Mouse (Mus musculus): ENCODE measurements at regions not wholly inside any gene's neighbourhood (a gene's known extent, or its start where the extent isn't known, plus 50 kb on each side); places are given as distances from the start of the nearest gene placed in this dataset.
A peak's percentile ranks its signal among the peaks of the same experiment; 100 is the strongest.

- DNase-seq (ENCODE audit: extremely low read depth, insufficient read length, low spot score) = no peak
Observed at GRCm38 (mm10) chr17:62417584-62417983, 463.5 kb downstream of the Efna5 start.

GRCm38 (mm10) chr17:62415152-62415551 is 466.0 kb downstream of the Efna5 start:
- DNase-seq (ENCODE audit: extremely low read depth, insufficient read length, low spot score) = peak; percentile 63

GRCm38 (mm10) chr17:62412666-62413180 is 468.4 kb downstream of the Efna5 start:
- no peak for DNase-seq (ENCODE audit: extremely low read depth, insufficient read length, low spot score)

DNA sequence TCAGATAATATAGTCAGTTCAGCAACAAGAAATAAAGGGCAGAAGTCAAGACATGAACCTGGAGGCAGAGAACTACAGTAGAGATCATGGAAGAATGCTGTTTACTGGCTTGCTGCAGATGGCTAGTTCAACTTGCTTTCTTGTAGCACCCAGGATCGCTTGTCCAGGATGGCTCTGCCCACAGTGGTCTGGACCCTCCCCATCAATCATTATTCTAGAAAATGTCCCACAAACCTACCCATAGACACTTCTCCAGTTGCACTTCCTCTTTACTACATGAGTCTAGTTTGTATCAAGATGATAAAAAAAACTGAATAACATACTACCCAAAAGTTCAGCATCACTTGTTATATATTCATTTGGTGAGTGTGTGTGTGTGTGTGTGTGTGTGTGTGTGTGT is 477.4 kb downstream of the Efna5 start:
- DNase-seq (ENCODE audit: extremely low read depth, insufficient read length, low spot score) = no peak

DNA sequence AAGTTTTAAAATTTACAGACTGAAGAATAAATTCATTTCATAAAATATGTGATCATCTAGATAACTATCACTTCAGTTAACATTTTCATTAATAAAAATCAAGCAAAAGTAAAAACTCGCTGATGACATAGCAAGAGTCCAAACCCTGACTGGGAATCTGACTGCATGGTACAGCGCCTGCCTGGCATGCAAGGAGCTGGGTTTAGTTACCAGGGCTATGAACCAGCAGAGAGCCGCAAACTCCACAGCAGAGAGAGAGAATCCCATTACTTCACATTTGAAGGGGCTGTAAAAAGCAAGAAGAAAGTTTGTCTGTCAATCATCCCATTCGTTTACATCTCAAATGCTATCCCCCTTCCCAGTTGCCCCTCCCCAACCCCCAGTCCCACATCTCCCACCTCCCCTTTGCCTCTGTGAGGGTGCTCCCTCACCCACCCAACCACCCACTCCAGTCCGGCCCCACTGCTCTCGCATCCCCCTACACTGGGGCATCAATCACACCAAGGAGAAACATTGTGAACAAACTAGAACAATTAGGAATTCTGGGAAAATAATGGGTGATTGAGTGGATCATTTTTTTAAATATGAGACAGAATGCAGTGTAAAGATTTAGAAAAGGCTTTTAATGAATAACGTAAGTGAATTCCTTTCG is 487.6 kb downstream of the Efna5 start:
- DNase-seq (ENCODE audit: extremely low read depth, insufficient read length, low spot score) = no peak

GRCm38 (mm10) chr17:62384053-62384452 is 497.1 kb downstream of the Efna5 start:
- DNase-seq (ENCODE audit: extremely low read depth, insufficient read length, low spot score) = no peak

DNA sequence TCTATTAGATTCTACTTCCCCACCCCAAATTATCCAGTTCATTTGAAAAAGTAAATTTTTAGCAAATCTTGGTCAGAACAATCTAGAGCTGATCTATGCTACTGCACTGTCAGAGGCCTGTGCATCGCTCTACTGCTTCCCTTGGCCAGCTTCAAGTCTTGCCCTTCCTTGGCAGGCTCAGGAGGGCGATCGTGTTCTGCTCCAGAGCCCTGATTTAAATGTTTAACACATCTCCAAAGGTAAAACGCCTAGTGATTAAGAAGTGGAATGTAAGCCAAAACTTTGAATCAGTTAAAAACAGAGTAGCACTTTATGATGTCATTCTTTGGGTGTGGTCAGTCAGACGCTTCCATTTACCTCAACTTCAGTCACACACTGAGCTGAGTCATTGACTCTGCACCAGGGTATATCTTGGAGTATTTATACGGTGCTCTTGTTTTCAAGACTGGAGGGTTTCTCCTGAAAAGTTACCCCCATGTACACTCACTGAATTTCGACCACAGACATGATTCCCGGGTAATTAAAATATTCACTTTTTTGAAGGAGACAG is 502.2 kb downstream of the Efna5 start:
- DNase-seq (ENCODE audit: extremely low read depth, insufficient read length, low spot score) = peak; percentile 14

DNA sequence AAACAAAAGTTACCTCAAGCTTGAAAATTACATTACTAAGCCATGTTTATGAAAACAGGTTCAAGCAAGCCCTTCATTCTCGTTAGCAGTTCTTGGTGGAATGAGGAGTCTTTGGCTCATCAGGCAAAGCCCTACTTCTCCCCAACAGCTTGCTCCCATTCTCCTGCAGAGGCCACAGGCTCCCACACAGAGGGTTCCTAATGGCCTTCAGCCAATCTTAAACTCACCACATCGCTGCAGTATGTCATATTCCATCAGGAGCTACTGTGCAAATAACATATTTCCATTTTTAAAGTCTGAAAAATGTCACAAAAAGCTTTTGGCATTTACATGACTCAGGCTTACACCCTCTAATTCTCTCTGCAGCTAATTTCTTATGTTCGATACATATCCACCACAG is 512.0 kb downstream of the Efna5 start:
- no peak for DNase-seq (ENCODE audit: extremely low read depth, insufficient read length, low spot score)

DNA sequence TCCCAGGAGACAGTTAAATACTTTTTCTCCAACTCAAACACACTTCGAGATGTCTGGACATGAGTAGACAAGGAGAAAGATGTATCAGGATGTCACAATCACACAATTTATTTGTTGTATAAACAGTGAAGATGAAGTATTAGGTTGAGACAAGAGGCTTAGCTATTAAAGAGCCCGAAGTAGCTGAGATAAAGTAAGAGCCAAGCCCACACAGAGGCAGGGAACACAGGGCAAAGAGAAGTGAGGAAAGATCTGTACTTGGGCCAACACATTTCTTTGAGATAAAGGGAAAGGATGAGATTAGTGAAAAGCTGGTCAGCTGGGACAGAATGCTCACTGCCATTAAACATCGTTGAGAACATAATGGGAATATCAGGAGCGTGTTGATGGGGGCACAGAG is 513.2 kb downstream of the Efna5 start:
- DNase-seq (ENCODE audit: extremely low read depth, insufficient read length, low spot score) = no peak

DNA sequence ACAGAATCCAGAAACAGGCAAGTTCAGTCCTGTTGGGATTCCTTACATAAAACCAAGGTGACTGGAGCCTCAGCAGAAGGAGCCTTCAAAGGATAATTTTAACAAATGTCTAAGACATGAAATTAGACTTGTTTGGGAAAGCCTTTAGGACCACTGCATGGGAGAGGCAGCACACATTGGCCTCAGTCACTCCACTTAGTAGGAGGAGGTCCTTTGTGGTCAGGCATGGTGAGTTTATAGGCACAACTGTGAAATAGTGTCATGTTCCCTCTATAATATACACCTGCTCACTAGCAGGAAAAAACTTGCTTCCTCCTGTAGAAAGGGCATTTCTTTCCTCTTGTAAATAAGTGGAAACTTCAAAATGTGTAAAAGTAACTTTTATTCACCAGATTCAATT is 522.8 kb downstream of the Efna5 start:
- DNase-seq (ENCODE audit: extremely low read depth, insufficient read length, low spot score) = no peak

DNA sequence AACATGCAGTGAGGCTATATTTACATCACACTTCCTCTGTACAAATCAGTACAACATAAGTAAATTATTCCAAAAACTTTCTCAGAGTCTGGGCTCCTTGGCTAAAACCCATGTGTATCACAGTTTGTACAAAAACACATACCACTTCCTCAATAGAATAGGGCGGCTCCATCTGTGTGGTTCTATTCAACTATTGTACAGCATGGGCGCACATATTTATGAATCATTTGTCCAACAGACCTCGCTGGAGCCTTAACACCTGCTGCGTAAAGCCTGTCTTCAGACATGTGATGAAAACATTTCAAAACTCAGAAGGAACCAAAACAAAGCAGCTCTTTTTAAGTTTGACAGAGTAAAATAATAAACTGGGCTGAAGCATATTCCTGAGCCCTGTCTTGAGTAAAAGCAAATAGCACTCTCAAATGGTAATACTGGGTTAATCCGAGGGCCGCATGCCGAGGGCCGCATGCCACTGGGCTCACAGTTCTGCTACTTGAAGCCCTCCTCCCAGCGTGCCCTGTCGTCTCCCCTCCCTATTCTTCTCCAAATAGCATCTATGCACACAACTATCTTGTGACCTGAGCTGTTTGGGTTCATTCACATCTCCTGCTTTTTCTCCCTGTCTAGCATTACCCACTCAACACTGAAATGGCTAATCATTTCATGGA is 543.1 kb downstream of the Efna5 start:
- DNase-seq (ENCODE audit: extremely low read depth, insufficient read length, low spot score) = no peak

DNA sequence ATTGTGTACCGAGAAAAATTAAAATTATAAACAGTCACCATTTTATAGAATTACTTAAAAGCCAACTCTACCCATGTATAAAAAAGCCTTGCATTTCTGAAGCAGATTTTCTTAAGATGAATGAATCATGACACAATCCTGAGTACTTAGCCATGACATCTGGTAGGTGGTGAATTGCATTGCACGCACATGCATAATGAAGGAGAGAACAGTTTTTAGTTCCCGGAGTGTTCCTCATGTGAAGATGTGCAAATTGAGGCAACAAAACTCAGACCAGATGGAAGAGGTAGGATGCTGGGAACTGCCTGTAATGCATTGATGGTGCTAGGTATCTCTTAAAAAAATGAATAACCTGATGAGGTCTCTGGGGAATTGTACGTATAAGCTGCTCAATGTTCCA is 550.9 kb downstream of the Efna5 start:
- no peak for DNase-seq (ENCODE audit: extremely low read depth, insufficient read length, low spot score)

DNA sequence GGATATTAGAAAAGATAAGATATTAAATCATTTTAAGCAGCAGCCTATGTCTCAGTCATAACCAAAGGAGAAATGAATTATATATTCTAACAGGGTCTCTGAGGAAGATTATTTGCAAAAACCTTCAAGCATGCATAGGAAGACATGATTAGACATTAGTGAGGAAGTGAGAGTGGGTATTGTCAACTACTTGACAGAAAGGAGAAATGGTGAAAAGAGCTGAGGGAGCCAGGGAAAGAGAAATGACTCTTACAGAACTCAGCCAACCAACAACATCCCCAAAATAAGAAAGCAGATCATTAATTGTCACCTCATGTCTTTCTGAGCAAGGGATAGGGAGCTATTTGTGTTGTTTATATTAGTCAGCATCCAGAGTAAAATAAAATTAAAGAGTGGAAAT is 554.3 kb downstream of the Efna5 start:
- no peak for DNase-seq (ENCODE audit: extremely low read depth, insufficient read length, low spot score)

GRCm38 (mm10) chr17:62319033-62319432 is 562.1 kb downstream of the Efna5 start:
- DNase-seq (ENCODE audit: extremely low read depth, insufficient read length, low spot score) = no peak

GRCm38 (mm10) chr17:62310059-62310458 is 571.1 kb downstream of the Efna5 start:
- no peak for DNase-seq (ENCODE audit: extremely low read depth, insufficient read length, low spot score)

DNA sequence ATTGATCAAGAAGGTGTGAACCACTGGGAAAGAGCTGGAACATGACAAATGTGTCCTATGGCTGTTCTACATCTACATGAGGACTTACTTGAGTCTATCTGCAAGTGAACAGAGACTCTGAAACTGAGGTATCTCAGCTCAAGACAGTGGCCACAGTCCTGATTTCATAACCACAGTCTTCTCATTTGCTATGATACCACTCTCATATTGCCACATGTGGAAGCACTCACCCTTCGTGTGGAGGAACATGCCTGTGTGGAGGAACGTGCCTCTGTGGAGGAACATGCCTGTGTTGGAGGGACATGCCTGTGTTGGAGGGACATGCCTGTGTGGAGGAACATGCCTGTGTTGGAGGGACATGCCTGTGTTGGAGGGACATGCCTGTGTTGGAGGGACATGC is 574.0 kb downstream of the Efna5 start:
- DNase-seq (ENCODE audit: extremely low read depth, insufficient read length, low spot score) = no peak

DNA sequence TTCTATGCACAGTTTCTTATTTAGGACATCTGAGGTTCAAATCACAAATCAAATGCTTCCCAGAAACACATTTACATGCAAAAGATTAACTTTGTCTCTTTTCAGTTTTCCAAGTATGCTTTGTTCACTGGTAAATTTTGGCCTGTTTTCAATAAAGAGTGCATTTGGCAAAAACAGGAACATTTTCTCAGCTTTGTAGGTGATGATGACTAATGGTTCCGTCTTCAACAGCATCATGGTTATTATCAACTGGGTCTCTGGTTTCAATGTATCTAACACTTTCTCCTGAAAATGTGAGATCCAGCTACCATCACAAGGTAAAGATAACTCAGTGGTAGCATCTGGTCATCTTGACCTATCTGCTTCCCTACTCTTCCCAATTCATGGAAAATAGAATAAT is 574.6 kb downstream of the Efna5 start:
- no peak for DNase-seq (ENCODE audit: extremely low read depth, insufficient read length, low spot score)

GRCm38 (mm10) chr17:62305140-62305539 is 576.0 kb downstream of the Efna5 start:
- no peak for DNase-seq (ENCODE audit: extremely low read depth, insufficient read length, low spot score)

DNA sequence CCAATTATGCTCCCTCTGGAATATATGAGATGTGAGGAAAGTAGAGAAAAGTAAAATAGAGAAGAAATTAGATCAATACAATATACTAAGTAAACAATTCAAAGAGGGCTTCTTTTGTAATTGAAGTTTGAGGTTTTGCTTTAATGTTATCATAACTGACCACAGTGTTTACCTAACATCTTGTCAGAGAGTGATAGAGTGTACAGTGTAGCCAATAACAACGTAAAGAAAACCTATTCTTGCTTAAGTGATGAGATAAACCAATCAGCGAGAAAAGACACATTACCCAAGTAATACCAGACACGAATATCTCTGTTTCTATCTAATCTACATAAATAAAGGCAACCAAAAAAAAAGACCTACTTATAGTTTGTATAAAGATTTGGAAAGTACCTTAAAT is 577.0 kb downstream of the Efna5 start:
- no peak for DNase-seq (ENCODE audit: extremely low read depth, insufficient read length, low spot score)

DNA sequence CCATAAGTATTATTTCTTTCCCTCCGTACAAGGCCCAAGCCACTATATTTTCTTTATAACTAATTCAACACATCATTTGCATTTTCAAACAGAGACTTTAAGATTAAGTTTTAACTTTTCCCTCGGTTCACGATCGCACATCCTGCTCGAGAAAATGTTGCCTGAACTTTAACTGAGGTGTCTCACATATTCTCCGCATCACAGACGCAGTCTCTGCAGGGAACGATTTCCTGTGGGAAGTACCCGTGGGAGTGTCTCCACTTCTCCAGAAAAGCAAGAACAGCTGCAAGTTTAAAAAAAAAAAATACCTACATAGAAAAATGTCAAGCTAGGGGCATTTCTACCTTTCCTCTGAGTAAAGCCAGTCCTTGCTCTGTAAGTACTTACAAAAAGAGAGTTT is 581.2 kb downstream of the Efna5 start:
- DNase-seq (ENCODE audit: extremely low read depth, insufficient read length, low spot score) = no peak

DNA sequence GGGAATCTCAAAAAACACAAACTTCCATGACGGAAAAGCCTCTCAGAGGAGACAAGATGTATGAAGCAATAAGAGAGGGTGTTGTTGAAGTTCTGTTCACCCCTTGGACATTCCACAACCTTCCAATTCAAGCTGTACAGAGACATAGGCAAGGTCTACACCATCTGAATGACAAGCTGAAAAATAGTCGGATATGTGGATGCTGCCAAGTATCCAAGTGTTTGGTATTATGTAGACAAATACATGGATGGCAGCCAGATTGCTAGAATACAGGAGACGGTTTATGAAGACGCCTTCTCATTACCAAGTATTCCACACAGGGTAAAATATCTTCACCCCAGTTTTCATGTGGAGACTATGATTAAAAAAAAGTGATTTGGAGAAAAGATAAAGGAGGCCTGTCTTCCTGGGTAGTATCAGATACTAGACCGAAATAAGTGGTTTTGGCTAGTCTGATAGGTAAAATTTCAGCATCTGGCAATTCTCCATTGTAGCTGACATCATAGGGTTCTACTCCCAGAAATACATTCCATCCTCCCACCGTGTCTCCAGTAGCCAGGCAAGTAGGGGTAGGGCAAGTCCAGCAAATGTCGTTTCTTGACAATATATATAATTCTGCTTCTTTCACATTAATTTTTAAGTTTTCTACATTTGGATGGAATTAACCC is 583.6 kb downstream of the Efna5 start:
- DNase-seq (ENCODE audit: extremely low read depth, insufficient read length, low spot score) = no peak

- no peak for DNase-seq (ENCODE audit: extremely low read depth, insufficient read length, low spot score)
Observed at GRCm38 (mm10) chr17:62295412-62295811, 585.7 kb downstream of the Efna5 start.
